Mouse (Mus musculus): ENCODE results near the gene Tle3. TPM values are rescaled to one million over a fixed set of nuclear protein-coding genes. Genes with fewer than 3 reads are reported as not detected.
A peak's percentile ranks its signal among the peaks of the same experiment; 100 is the strongest.

Gene Tle3
- polyA plus RNA-seq, 1 experiment from 2014 or later: 36.0 TPM

DNA sequence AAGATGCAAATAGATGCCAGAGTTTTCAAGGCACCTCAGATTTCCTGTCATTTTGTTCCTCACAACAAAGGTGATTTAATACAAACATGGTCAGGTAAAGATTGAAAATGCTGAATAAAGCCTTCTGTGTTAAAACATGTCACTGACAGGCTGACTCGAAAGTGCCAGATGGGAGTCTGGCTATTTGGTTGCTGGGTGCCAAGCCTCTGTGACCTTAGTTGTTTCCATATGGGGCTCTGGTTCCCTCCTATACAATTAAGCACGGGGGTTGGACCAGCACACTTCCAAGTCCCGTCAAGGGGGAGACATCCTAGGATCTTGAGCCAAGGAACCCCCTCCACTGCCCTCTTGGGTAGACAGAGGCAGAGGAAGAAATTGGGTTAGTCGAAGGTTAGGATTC is 13.2 kb upstream of the Tle3 start:
- H3K9ac ChIP-seq: no peak overlapping the region
- peaks cover 24% of the 10 kb centered on the region for H3K4me1 ChIP-seq
- no peaks in the 10 kb centered on the region for H3K36me3 ChIP-seq
- no peak overlapping the region for H3K4me2 ChIP-seq (replicated peaks)
- 0 out of 2 replicates have a peak, but pooled peaks cover 6% of the 10 kb centered on the region for H3K27me3 ChIP-seq
- H3K4me3 ChIP-seq (replicated peaks): no peak overlapping the region
- H3K9me3 ChIP-seq (replicated peaks): no peaks in the 10 kb centered on the region
- ATAC-seq (ENCODE audit: insufficient number of reproducible peaks, low FRiP score, low TSS enrichment, low read depth): no peak
- WGBS: 31% methylated on average over 4 of the region's 4 CpGs
- no peak overlapping the region for H3K27ac ChIP-seq (replicated peaks)

DNA sequence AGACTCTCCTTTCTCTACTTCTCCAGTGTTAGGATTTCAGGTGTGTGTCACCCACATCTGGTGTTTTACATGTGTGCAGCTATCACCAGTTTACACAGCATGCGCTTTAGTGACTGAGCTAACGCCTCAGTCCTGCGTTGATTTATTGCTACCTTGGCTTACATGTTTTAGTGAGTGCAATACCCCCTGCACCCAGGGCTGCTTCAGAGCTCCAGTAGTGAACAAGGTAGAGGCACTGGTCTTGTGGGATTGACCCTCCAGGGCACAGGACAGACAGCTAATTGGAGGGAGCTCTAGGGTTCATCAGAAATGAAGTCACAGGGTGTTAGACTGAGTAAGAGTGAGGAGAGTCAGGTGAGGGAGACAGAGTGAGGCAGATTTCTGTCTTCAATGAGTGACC is 12.4 kb upstream of the Tle3 start:
- H3K36me3 ChIP-seq: no peaks in the 10 kb centered on the region
- no peak overlapping the region for H3K4me2 ChIP-seq (replicated peaks)
- H3K27ac ChIP-seq (replicated peaks): no peak overlapping the region
- H3K9ac ChIP-seq: no peak overlapping the region
- H3K4me1 ChIP-seq: peaks cover 24% of the 10 kb centered on the region
- H3K4me3 ChIP-seq (replicated peaks): no peak overlapping the region
- peaks cover 15% of the 10 kb centered on the region; the same call in 1 of the 2 replicates for H3K27me3 ChIP-seq
- no peaks in the 10 kb centered on the region for H3K9me3 ChIP-seq (replicated peaks)
- 87% methylated on average over 3 of the region's 3 CpGs for WGBS
- no peak for ATAC-seq (ENCODE audit: insufficient number of reproducible peaks, low FRiP score, low TSS enrichment, low read depth)

DNA sequence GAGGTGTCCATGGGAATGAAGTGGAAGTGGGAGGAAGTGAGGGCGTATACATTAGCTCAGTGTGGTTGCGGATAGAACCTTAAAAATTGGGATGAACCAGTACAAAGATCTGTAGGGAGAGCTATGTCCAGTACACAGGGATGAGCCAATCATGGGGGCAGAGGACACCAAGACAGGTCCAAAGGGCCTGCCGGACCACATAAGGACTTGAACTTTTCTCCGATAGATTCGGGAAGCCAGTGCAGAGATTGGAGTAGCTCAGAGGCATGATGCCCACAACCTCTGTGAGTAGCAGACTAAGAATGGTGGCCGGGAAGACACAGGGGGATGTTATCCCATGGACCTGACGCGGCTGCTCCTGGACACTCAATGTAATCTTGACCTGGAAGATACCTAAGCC is 12.0 kb upstream of the Tle3 start:
- Histone ChIP-seq H3K27ac (replicated peaks) (no peak overlapping the region), H3K4me1 (peaks cover 24% of the 10 kb centered on the region), H3K27me3 (peaks cover 15% of the 10 kb centered on the region; the same call in 1 of the 2 replicates), H3K36me3 (no peaks in the 10 kb centered on the region), H3K9me3 (replicated peaks) (no peaks in the 10 kb centered on the region), H3K9ac (no peak overlapping the region), H3K4me2 (replicated peaks) (no peak overlapping the region), H3K4me3 (replicated peaks) (no peak overlapping the region)
- 89% methylated on average over 8 of the region's 8 CpGs for WGBS
- no peak for ATAC-seq (ENCODE audit: insufficient number of reproducible peaks, low FRiP score, low TSS enrichment, low read depth)

DNA sequence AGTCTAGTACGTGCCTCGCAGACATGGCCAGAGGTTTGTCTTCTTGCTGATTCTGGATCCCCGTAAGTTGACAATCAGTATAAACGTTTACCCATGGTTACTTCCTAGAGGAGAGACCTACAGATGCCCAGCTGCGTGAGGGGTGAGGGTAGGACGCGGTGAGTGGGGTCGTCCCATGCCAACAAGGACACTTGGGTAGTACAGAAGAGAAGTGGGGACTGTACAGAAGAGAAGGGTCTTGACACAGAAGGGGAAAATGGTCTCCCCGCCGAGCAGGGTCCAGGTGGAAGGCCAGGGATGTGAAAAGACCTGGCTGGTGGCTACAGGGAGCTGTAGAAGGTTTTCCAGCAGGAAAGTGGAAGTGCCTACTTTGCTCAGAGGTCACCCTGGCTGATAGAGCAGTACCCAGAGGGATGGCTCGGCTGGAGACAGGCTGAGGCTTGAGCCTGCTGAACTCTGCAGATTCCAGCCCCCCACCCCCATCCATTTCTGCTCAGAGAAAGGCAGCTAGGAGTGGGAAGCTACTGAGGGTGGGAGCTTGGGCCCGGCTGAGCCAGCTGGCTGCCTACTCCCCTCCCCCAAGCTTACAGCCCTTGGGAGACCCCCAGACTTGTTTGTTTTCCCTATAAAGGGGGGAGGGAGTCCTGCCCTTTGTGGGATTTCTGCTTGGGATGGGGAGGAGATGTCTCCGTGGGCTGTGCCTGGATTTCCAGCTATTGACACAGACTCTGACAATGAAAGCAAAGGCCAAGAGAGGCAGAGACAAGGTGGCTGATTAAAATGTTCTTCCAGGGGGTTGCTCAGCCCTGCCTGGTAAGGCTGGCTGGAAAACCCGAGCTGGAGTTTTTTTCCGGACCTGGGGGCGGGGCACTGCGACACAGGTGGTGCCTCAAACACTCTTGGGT is 11.2 kb upstream of the Tle3 start:
- H3K4me2 ChIP-seq (replicated peaks): peak overlapping the region; percentile 19
- H3K9ac ChIP-seq: no peak overlapping the region
- 30% methylated on average over 17 of the region's 17 CpGs for WGBS
- H3K27ac ChIP-seq (replicated peaks): no peak overlapping the region; the same call in 1 of the 2 replicates
- peak; percentile 76 for ATAC-seq (ENCODE audit: insufficient number of reproducible peaks, low FRiP score, low TSS enrichment, low read depth)
- H3K27me3 ChIP-seq: peaks cover 19% of the 10 kb centered on the region
- H3K36me3 ChIP-seq: no peaks in the 10 kb centered on the region
- no peak overlapping the region for H3K4me3 ChIP-seq (replicated peaks)
- no peaks in the 10 kb centered on the region for H3K9me3 ChIP-seq (replicated peaks)
- peaks cover 24% of the 10 kb centered on the region for H3K4me1 ChIP-seq

DNA sequence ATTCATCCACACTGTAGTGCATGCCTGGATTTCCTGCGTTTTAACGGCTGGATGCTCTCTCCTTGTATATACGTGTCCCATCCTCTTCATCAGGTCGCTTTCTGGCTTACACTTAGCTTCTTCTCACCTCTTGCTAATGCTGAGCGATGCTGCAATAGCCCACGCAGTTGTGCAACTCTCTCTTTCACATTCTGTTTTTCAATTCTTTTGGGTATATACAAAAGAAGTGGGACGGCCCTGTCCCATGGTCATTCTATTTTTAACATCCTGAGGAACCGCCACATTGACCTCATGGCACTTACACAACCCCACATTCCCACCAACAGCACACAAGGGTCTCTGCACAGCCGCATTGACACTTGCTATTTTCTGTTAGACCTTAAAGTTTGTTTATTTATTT is 9.0 kb upstream of the Tle3 start:
- Histone ChIP-seq H3K27me3 (peaks cover 32% of the 10 kb centered on the region), H3K36me3 (no peaks in the 10 kb centered on the region), H3K4me1 (peaks cover 36% of the 10 kb centered on the region), H3K4me2 (replicated peaks) (no peak overlapping the region), H3K4me3 (replicated peaks) (no peak overlapping the region), H3K9ac (no peak overlapping the region), H3K27ac (replicated peaks) (no peak overlapping the region), H3K9me3 (replicated peaks) (no peaks in the 10 kb centered on the region)
- ATAC-seq (ENCODE audit: insufficient number of reproducible peaks, low FRiP score, low TSS enrichment, low read depth): no peak
- 64% methylated on average over 9 of the region's 9 CpGs for WGBS

DNA sequence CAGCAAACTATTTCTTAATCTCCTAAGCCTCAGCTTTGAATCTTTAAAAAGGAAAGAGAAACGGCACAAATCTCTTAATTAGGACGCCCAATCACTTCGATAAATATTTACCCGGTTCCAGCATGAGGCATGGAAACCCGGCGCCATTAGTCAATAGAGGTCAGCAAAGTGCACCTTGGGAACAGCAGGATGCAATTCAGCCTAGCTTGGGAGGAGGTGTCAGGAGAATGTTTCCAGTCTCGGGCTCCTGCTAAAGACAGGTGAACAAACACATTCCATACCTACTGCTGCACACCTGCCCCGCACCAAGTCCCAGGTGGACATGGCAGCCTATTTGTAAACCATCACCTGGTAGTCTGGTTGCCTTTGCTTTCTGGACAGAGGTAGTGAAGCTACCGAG is 6.1 kb upstream of the Tle3 start:
- H3K4me1 ChIP-seq: peaks cover 39% of the 10 kb centered on the region
- H3K27me3 ChIP-seq: peaks cover 32% of the 10 kb centered on the region
- 28% methylated on average over 9 of the region's 9 CpGs for WGBS
- no peak for ATAC-seq (ENCODE audit: insufficient number of reproducible peaks, low FRiP score, low TSS enrichment, low read depth)
- no peak overlapping the region for H3K4me2 ChIP-seq (replicated peaks)
- no peak overlapping the region for H3K27ac ChIP-seq (replicated peaks)
- no peak overlapping the region for H3K9ac ChIP-seq
- H3K36me3 ChIP-seq: no peaks in the 10 kb centered on the region
- H3K4me3 ChIP-seq (replicated peaks): no peak overlapping the region
- no peaks in the 10 kb centered on the region for H3K9me3 ChIP-seq (replicated peaks)

DNA sequence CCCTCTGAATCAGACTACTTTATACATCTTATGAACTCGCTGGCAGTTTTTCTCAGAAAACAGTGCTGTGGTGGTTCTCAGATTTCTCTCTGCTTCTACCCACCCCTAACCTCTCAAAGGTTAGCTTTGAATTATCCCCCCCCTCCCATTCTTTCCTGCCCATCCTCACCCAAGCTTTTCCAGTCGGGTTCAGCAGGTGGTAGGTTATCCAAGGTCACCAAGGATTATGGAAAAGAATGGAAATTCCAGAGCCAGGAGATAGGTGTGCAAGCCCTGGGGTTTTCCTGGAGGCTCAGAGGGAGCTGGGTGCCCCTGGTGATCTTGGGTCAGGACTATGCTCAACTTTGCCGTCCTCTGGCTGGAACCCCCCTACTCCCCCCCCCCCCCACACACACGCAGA is 5.0 kb upstream of the Tle3 start:
- Histone ChIP-seq H3K9me3 (replicated peaks) (no peaks in the 10 kb centered on the region), H3K27ac (replicated peaks) (no peak overlapping the region), H3K4me3 (replicated peaks) (no peak overlapping the region), H3K9ac (no peak overlapping the region), H3K4me1 (peaks cover 41% of the 10 kb centered on the region), H3K4me2 (replicated peaks) (no peak overlapping the region), H3K27me3 (peaks cover 32% of the 10 kb centered on the region), H3K36me3 (no peaks in the 10 kb centered on the region)
- no peak for ATAC-seq (ENCODE audit: insufficient number of reproducible peaks, low FRiP score, low TSS enrichment, low read depth)
- WGBS: 22% methylated on average over 4 of the region's 4 CpGs

DNA sequence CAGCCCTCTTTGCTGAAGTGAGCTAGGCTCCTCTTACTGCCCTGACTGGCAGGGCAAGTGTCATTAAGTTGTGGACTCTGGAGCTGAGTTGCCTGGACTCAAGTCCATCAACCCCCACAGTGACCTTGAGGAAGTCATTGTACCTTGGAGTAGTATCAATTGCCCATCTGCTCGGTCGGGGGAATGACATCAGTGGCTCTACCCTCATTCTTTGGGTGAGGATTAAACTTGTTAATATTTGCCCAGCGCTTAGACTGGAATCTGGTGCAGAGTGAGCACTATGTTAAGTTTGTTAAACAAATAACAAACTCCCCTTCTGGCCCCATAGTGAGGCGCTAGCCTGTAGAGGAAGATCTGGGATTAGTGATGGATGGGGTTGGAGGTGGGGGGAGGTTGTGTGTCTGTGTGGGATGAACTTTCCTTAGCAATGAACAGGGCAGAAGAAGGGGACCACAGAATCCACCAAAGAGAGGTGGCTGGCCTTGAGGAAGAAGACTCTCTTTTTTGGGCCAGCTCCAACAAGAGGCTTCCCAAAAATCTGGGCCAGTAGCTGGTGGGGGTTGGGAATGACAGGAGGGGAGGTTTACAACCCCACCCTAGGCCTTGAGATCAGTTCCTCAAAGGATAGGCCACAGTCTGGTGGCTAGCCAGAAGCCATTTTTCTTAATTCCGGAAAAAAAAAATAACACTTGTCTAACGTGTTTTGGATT is 4.2 kb upstream of the Tle3 start:
- H3K9ac ChIP-seq: no peak overlapping the region
- H3K4me3 ChIP-seq (replicated peaks): no peak overlapping the region
- H3K27me3 ChIP-seq: peaks cover 26% of the 10 kb centered on the region
- 36% methylated on average over 6 of the region's 6 CpGs for WGBS
- no peak overlapping the region for H3K4me2 ChIP-seq (replicated peaks)
- no peak for ATAC-seq (ENCODE audit: insufficient number of reproducible peaks, low FRiP score, low TSS enrichment, low read depth)
- no peaks in the 10 kb centered on the region for H3K9me3 ChIP-seq (replicated peaks)
- H3K27ac ChIP-seq (replicated peaks): no peak overlapping the region
- H3K36me3 ChIP-seq: no peaks in the 10 kb centered on the region
- H3K4me1 ChIP-seq: peaks cover 41% of the 10 kb centered on the region

DNA sequence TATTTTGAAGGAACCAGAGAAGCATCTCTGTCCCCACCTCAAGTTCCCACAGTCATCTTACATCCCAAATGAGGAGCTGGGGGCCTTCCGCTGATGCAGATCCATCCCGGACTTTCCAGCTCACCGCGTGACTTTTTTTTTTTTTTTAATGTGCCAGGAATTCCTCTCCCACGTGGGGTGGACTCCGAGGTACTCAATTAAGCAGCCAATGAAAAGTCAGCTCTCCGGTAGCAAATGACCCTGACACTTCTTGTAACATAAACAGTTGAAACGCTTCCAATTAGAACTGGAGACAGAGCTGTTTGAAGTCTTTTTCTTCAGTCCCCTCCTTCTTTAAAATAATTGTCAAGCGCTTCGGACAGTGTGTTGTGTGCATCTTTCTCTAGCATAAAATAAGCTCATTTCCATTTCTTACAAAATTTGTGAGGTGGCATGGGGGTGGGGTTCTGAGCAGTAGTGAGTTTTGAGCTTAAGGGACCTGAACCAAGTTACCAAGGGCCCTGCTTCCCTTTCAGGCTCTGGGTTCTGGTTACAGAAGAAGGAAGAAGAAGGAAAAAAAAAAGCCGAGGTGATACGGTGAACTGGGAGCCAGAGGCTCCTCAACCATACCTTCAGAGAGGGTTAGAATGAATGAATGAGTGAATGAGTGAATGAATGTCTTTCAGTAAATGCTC is 3.5 kb upstream of the Tle3 start:
- Histone ChIP-seq H3K4me2 (replicated peaks) (peak overlapping the region; percentile 64), H3K9ac (no peak overlapping the region), H3K4me1 (peaks cover 41% of the 10 kb centered on the region), H3K36me3 (no peaks in the 10 kb centered on the region), H3K27me3 (peaks cover 26% of the 10 kb centered on the region), H3K9me3 (replicated peaks) (no peaks in the 10 kb centered on the region), H3K27ac (replicated peaks) (peak overlapping the region; percentile 76), H3K4me3 (replicated peaks) (peak overlapping the region; percentile 27)
- WGBS: 2% methylated on average over 12 of the region's 12 CpGs
- no peak for ATAC-seq (ENCODE audit: insufficient number of reproducible peaks, low FRiP score, low TSS enrichment, low read depth)

DNA sequence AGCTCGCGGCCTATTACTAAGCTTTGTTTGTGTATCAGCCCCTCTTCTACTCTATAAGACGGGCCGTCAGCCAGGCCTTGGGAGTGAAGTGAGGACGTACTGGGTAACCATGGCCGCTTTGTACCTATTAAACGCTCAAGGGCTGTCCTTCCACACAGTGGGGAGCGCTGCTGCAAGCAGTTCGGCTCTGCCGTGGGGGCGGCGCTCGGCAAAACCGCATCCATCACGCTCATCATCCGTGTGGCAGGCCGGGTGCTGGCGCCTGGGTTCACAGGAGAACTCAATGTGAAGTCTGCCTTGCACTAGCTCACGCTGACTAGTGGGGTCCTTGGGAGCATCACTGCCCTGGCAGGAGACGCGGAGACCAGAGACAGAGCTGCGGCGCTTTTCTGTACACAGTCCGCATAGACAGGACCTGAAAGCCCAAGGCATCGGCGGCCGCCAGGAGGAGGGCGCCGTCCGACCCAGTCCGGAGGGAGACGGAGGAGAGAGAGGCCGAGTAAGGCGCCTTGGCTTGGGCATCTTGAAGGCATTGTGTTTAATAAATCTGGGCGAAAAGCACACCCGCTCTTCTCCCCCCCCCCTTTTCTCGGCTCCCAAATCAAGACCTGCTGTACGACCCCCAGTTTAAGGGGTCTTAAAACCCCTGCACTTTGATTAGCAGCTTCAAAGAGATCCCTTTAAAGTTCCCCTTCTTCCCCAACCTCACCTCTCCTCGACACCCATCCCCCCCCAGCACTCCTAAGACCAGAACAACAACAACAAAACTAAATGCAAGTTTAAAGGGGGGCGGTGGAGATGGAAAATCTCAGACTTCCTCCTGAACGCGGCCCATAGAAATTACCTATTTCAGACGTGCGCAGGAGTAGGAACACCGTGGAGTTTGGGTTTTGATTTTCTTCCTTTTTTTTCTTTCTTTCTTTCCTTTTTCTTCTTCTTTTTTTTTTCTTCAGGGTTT is 2.6 kb upstream of the Tle3 start:
- peaks cover 46% of the 10 kb centered on the region for H3K4me1 ChIP-seq
- peak overlapping the region; percentile 76 for H3K27ac ChIP-seq (replicated peaks)
- WGBS: under 1% methylated on average over 44 of the region's 45 CpGs
- no peaks in the 10 kb centered on the region for H3K36me3 ChIP-seq
- no peak overlapping the region for H3K9ac ChIP-seq
- peaks cover 19% of the 10 kb centered on the region for H3K27me3 ChIP-seq
- ATAC-seq (ENCODE audit: insufficient number of reproducible peaks, low FRiP score, low TSS enrichment, low read depth): no peak
- peak overlapping the region; percentile 64 for H3K4me2 ChIP-seq (replicated peaks)
- no peaks in the 10 kb centered on the region for H3K9me3 ChIP-seq (replicated peaks)
- H3K4me3 ChIP-seq (replicated peaks): peak overlapping the region; percentile 27

Data from embryonic facial prominence, embryonic 15.5 days (tissue).